Mouse (Mus musculus): ENCODE results near the gene Glipr1l3.

The Glipr1l3 gene

DNA sequence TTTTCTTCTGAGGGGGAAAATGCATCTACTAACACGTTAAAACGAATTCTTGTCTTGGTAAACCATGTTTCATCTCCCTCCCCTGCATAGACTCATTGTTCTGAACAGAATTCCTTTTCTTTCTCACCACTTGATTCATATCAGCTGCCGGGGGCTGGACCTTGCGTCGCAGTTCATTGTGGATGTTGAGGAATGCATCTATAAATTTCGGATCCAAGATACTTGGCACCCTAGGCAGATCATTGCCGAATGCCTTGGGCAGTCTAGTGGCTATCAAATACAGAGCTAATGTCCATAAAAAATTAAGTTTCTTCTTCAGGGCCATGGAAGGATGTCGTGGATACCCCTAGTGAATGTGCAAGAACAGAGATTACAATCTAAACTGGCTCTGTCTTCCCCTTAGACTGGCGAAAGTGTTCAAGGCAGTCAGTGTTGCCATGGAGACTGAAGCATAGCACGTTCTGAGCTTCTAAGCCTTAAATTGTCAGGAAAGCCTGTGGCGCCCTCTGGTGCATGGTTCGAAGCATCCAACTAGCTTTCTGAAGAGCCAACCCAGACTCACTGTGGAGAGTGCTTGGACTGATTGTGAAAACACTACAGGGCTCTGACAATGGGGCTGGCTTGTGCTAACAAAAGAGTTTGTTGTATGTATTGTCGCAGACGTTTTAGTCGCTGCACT, at the start of gene Glipr1l3:
Gene Glipr1l3 (minus strand): TSS at position 446 of the 679 bp plus-strand sequence.
- 9% methylated on average over 15 of the region's 15 CpGs for WGBS

- 24% methylated on average over 2 of the region's 2 CpGs for WGBS
These were observed 43.3 kb upstream of the Glipr1l3 start for GRCm38 (mm10) chr10:112203463-112203862.

GRCm38 (mm10) chr10:112193919-112194318, 33.8 kb upstream of the Glipr1l3 start:
- WGBS: 79% methylated on average over 2 of the region's 2 CpGs

DNA sequence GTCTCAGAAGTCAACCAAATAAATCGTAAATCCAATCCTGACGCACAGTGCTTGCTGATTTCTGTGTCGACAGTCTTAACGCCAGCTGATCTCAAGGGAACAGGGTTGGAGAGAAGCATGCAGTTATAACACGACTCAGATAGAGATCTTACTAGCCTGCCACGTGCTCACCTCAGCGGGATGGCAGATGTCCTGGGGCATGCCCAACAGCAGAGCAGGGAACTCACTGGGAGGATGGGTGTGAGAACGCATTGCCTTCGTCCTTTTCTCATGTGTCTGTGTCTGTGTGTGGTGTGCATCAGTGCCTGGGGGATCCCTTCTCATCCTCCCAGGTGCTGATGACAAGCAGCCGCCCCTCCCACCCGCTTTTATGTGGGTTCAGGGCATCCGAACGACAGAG, 16.9 kb upstream of the Glipr1l3 start:
- 34% methylated on average over 13 of the region's 13 CpGs for WGBS

- WGBS: 42% methylated on average over 4 of the region's 4 CpGs
These were observed 3.1 kb upstream of the Glipr1l3 start, which contains the start of gene Caps2 for GRCm38 (mm10) chr10:112163168-112163766. TSS of gene Caps2 (plus strand) at chr10:112163621.

GRCm38 (mm10) chr10:112139834-112140233, 20.3 kb downstream of the Glipr1l3 start:
- WGBS: 67% methylated on average over 2 of the region's 2 CpGs

DNA sequence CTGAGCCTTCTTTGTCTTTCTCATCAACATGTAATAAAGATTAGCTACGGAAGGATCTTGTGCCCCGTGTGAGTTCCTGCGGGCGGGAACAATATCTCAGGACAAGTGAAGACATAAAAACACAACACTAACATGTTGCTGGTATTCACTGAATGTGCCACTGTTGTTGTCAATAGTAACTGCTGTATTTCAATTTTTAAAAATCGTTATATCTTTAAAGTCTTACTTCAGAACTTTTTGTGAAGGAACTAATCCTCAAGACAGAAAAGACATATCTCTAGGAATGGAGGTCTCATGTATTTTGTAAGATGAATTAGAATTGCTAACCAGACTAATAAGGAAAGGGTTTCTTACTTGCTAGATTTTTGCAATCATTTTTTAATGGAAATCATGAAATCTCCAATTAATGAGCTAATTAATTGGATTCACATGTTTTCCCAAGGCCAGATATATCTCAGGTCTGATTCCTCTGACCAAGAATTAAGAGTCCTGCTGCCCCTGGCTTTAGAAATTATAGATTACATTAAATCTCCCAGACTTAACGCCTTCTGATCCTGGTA, 21.2 kb downstream of the Glipr1l3 start:
- WGBS: 19% methylated on average over 6 of the region's 6 CpGs

DNA sequence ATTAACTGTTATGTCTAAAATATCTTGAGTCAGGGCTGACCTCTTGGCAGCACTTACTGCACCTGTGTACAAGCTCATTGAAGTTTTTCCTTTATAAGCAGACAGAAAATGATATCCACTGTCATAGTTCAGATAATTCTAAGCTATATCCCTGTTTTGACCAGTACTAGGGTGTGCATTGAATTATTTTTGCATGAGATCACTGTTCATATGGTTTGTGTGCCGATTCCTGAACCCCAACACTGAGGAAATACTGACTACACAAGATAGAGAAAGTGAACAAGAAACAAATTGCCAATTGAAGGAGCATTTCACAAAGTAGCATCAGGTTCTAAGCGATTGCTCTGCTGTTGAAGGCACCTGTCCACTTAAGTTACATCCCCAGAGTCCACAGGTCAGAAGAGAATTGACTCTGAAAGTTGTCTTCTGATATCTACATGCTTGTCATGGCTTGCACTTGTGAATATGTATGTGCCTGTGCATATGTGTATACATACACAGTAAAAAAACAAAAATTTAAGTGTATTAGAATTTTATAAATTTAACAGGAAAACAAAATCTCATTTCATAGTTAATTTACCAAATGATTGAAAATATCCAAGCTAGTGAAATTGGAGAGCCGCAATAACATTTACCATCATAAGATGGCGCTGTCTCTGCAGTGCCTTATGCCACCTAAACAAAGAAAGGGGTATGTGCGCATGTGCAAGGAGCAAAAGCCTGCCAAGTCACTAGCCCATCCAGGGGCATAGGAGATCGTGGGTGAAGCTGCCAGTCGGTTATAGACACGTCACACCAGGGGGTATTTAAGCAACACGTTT, 21.9 kb downstream of the Glipr1l3 start:
- 18% methylated on average over 9 of the region's 9 CpGs for WGBS

DNA sequence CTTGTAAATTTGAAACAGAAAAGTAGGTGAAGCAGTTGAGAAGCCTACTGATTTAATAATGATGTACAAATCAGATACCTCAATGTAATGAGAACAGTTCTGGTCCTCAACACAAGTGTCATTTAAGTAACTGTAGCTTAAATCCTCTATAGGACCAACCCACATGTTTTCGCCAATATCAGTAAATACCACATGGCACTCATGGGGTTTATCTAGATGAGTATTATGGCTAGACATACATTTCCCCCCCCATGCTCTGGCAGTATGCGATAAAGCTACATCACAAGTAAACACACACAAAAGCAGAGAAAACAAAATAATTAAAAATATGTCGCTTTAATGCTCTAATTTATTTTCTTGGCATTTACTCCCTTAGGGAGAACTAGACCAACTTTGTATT, 27.9 kb downstream of the Glipr1l3 start:
- WGBS: 96% methylated on average over 3 of the region's 3 CpGs

DNA sequence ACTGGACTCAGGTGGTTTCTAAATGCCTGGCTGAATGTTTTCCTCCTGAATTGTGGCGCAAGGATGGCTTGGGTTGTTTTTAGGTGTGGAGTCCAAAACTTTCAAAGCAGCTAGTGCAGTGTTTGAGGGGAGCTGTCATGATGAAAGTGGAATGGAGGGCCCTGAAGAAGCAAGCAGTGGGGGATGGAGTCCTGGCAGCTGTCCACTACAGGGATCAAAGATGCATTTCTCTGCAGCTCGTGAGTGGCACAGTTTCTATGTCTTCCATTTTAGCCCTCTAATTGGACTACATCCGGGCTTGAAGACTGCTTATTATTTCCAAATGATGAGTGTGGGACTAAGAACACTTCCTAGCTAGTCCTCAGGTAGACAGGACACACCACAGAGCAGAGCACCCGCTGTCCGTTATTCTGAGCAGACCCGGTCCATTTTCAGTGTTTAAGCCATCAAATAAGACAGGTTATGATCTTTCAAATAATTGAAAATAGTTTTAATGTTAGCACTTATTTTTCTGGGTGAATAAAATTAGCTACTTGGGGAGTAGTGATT, 32.4 kb downstream of the Glipr1l3 start:
- 66% methylated on average over 6 of the region's 6 CpGs for WGBS

GRCm38 (mm10) chr10:112125090-112125489, 35.0 kb downstream of the Glipr1l3 start:
- WGBS: 66% methylated on average over 2 of the region's 2 CpGs

DNA sequence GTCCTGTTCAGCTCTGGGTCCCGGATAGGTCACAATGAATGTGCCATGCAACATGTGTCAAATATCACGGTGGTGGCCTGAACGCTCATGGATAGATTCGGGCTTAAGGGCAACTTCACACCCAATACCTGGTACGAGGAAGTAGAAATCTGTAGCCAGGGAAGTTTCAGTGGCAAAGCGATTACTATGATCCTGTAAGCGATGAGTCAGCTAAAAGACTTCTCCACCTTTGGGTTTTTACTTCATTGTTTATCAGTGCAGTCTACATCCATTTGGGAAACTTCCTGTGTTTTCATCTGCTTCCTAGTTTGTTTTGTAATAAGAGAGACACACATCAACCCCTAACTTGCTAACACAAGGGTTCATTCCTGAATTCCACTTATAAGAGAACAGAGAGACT, 49.7 kb downstream of the Glipr1l3 start:
- WGBS: 92% methylated on average over 7 of the region's 7 CpGs

DNA sequence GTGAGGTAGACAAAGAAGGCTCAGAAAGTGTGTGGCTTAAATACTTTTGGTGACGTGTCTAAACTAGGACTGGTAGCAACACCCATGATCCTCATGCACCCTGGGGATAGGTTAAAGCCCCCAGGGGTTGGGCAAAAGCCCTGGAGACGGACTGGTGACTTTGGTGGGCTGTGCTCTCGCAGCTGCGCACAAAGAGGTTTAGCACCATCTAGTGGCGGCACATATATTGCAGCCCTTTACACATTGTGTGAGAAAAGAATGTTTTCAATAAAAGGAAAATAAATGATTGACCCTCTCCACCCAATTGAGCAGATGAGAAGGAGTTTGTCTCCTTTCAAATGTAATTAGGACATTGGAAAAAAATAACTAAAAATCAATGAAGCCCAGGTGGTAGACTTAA, 54.3 kb downstream of the Glipr1l3 start:
- 6% methylated on average over 5 of the region's 5 CpGs for WGBS

Data from cerebral cortex, adult 2 months (tissue).